Mouse (Mus musculus) adrenal gland, postnatal 4 days (tissue): Measurements from ENCODE around the gene Cdk9. TPM values are rescaled to one million over a fixed set of nuclear protein-coding genes. Genes with fewer than 3 reads are reported as not detected.

Experiments
- DNase-seq, 2 experiments: peaks; one replicate each; pipeline ENCODE4 v3.0.0; 2021 to 2022; ENCODE audit warnings: low spot score in 2 of 2, mixed read lengths in 2 of 2
- long read RNA-seq, 2 experiments: library from polyadenylated mRNA; stranded (forward); transcript quantifications; one replicate each; pipeline ENCODE4 v2.0.0; 2021
- total RNA-seq, 2 experiments: library from RNA; stranded (reverse); gene quantifications; 2 replicates each; pipeline ENCODE4 v1.2.3; 2021

The Cdk9 gene
- total RNA-seq = 100 to 1,000 TPM; 102 to 105 TPM
- long read RNA-seq, experiment 1, transcript Cdk9-201 (7 exons, 1,733 nt) = major isoform, 116 of 151 reads
- long read RNA-seq, experiment 1, partial matches to known transcripts = 5 of 151 reads
- long read RNA-seq, experiment 1, other reads (novel, unspliced or antisense) = 25 of 151 reads
- long read RNA-seq, experiment 2, transcript Cdk9-204 (5 exons, 3,565 nt) = minor isoform, 7 of 221 reads
- long read RNA-seq, experiment 2, transcript Cdk9-201 (7 exons, 1,733 nt) = major isoform, 167 of 221 reads
- long read RNA-seq, experiment 2, partial matches to known transcripts = 2 of 221 reads
- long read RNA-seq, experiment 2, other reads (novel, unspliced or antisense) = 43 of 221 reads

DNA sequence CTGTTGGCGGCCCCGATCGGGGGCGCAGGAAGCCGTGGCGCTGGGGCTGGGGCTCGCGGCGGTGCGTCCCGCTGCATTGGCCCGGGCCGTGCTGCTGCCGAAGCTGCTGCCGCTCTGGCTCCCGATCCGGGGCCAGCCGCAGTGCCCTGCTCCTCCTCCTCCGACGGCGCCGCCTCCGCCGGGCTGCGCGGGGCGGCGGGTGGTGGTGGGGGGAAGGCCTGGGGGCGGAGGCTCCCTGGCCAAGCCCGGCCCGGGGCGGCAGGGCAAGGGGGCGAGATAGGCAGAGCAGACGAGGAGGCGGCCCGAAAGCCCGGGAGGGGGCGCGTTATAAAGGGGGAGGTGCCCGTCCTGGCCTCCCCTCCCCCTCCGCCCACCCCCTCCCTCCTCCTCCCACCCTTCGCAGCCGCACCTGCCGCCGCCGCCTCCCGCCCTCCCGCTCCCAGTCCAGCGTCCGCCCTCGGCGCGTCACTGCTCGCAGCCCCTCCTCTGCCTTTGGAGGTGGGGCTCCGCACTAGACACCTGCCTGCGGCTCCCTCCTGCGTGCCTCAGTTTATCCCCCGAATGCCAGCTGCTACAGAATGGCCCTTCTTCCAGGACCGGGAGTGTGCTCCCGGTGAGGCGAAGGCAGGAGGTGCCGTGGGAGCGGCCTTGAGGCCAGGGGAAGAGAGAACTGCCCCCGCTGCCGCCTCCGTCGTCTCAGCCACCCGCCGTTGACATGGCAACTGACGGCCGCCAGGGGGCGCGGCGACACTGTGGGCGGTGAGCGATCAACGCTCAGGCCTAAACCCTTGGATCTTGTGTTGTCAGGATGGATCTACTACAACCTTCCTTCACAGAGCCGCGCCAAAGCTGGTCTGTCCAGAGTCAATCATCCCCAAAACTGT is at the start of gene Cdk9:
Gene Cdk9 (minus strand): TSS at position 143 of the 884 bp plus-strand sequence.
- peak; percentile 86 to 88 for DNase-seq

GRCm38 (mm10) chr2:32761859-32762258 is 49.0 kb upstream of the Cdk9 start:
- DNase-seq = no peak

DNA sequence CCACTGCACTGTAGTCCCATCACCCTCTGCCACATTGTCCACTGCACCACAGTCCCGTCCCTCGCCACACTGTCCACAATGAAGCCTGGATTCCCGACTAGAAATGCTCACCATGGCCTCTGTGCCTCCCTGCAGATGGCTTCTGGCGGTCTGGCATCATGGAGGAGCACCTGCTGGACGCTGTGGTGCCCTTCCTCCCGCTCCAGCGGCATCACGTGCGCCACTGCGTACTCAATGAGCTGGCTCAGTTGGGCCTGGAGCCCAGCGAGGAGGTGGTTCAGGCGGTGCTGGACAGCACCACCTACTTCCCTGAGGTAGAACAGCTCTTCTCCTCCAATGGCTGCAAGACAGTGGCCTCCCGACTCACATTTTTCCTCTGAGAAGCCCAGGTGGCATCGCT is 48.5 kb upstream of the Cdk9 start:
- DNase-seq = no peak

- DNase-seq = no peak
These were observed 46.1 kb upstream of the Cdk9 start for GRCm38 (mm10) chr2:32759001-32759400.

- DNase-seq = no peak
These were observed 45.6 kb upstream of the Cdk9 start for GRCm38 (mm10) chr2:32758503-32758902.

DNA sequence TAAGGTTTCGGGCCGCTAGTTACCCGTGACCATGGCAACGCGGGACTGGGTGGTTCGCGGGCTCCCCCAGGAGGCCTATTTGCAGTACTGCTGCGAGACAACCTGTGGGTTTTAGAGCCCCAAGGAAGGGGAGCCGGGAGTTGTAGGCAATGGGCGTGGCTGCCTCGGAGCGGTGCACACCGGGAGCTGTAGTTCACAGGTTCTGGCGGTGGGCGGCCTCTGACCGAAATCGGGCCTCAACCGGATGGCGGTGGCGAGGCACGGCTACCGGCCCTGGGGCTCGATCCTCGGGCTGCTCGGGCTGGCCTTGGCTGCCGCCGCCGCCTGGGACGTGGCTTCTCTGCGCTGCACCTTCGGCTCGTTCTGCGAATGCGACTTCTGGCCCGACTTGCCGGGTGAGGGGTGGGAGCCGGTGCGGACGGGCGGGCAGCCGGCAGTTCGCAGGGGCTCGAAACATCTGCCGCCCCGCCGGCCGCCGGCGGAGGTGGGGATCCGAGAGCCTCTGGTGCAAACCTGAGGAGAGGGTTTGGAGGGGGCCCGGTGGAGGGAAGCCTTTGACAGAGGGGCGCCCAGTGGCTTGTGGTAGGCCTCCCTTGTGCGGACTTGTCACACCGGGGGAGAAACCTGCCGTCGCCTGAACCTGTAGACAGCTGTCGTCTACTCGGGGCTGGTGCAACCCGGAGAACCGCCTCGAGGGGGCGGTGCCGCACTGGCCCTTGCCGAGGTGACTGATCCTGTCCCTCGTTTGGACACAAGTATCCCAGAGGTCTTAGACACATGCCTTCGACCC is 44.4 kb upstream of the Cdk9 start, which contains the start of gene Tor2a:
Gene Tor2a (plus strand): TSS at position 179 of the 790 bp plus-strand sequence.
- DNase-seq = peak; percentile 93 to 94

DNA sequence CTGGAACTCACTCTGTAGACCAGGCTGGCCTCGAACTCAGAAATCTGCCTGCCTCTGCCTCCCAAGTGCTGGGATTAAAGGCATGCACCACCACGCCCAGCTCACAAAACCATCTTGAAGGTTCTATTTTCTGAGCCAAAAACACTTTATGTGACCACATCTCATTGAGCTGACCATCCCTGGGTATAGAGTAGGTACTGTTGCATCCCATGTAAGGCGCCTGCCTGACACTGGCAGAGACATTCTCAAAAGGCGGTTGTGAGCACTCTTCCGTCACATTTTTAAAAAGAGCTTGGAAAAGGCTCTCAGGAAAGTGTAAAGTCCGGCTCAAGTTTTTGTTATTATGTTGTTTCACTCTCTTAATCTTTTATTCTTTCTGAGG is 43.8 kb upstream of the Cdk9 start:
- DNase-seq = no peak

DNA sequence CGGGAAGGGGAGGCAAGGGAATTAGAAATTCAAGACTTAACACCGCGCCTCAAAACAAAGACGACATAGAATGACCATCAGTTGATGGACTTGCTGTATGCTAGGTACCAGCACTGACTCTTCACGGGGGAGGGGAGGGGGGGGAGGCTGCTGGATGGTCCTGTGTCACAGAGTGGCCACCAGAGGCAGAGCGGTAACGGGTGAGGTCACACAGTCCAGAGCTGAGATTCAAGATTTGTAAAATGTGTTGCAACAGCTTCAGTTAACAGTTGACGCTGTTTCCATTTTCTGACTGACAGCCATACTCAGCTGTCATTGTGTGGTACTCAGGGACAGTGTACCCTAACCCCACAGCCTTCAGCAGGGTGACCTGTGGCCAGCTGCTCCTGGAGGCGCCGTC is 39.3 kb upstream of the Cdk9 start:
- no peak for DNase-seq

DNA sequence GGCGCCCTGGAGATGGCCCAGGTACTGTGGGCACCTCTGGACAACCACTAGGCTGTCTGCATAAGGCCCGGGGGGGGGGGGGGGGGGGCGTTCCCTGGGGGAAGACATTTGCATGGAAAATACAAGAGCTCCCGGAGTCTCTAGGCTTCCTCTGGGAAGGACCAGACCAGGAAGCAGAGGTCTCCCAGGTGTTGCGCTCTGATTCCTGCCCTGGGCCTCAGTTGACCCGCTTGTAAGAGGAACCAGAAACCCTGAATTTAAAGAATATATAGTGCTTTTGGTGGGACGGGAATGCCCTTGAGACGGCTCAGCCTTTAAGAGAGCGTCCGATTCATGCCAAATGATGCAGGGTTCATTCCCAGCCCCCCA is 38.8 kb upstream of the Cdk9 start:
- no peak for DNase-seq

DNA sequence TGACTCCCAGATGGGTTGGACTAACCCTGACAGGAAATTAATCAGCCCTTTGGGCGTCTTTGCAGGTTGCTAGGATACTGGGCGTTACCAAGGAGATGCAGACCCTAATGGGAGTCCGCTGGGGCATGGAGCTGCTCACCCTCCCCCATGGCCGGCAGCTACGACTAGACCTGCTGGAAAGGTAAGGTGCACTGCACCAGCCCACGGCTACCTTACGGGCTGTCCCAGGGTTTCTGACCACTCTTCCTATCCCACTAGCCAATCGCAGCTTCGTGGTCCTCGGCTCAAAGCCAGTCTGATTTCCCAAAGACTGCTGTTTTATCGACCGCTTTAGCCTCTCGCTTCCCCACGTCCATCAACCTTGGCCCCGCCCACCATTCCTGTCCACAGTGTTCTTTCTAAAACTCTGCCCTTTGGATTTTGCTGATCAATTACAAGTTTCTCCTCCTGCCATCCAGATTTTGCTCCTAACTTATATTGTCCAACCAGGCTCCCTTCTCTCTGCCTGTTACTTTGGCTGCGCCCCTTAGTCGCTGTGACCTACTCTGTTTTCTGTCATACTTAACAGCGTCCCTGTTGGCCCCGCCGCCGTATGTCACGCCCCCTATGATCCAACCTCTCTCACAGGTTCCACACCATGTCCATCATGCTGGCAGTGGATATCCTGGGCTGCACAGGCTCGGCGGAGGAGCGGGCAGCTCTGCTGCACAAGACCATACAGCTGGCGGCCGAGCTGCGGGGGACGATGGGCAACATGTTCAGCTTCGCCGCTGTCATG is 38.2 kb upstream of the Cdk9 start:
- peak; percentile 28 to 56 for DNase-seq

- no peak for DNase-seq
These were observed 37.3 kb upstream of the Cdk9 start for GRCm38 (mm10) chr2:32750199-32750598.

DNA sequence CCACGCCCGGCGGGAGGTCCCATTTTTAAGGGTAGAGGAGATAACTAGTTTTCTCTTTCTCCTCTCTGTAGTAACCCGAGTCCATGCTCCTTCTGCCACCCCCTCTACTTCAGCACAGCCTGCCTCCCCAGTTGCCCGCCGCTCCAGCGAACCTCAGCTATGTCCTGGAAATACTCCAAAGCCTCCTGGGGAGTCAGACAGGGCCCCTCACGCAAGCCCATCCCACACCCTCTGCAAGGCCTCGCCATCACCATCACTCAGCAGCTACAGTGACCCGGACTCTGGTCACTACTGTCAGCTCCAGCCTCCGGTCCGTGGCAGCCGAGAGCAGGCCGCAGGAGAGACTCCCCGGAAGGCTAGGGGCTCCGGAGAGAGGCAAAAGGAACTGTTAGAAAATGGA is 36.2 kb upstream of the Cdk9 start:
- no peak for DNase-seq

DNA sequence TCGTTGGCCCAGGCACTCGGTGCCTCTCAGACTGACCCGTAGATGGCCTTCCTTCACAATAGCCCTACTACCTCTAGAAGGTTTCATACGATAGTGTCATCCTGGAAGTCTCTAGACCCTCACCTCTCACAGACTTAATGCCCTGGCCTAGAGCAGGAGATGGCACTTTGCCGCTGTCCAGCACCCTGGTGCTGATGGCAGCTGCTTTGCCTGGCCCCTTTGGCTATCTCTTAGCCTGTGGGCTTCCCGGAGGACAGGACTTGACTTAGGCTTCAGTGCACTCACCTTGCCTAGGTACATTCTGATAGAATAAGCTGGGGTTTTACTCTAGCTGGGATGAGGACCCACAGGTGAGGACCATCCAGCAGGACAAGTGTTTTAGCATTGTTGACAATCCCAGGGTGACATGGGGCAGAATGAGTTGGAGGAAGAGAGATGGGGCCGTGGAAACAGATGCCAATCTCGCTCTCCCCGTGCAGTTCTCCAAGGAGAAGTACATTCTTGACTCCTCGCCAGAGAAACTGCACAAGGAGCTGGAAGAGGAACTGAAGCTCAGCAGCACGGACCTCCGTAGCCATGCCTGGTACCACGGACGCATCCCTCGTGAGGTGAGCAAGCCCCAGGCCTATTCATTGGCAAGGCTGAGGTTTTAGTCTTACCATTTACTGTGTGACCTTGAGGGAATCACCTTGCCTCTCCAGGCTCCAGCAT is 31.6 kb upstream of the Cdk9 start:
- DNase-seq = no peak

DNA sequence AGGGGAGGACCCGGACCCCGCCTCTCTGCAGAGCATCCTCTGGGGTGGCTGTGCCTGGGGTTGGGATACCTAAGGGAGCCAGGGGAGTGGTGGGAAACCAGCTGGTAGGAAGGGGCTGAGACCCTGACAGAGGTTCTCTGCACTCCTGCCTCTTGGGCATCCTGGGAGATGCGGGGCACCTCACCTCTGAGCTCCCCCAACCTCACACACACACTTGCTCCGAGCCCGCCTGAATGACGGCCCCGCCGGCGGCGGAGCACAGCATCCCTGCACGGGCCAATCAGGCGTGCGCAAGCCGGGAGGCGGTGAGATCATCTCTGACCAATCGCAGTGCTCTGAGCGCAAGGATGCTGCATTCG is 29.3 kb upstream of the Cdk9 start:
- no peak for DNase-seq

DNA sequence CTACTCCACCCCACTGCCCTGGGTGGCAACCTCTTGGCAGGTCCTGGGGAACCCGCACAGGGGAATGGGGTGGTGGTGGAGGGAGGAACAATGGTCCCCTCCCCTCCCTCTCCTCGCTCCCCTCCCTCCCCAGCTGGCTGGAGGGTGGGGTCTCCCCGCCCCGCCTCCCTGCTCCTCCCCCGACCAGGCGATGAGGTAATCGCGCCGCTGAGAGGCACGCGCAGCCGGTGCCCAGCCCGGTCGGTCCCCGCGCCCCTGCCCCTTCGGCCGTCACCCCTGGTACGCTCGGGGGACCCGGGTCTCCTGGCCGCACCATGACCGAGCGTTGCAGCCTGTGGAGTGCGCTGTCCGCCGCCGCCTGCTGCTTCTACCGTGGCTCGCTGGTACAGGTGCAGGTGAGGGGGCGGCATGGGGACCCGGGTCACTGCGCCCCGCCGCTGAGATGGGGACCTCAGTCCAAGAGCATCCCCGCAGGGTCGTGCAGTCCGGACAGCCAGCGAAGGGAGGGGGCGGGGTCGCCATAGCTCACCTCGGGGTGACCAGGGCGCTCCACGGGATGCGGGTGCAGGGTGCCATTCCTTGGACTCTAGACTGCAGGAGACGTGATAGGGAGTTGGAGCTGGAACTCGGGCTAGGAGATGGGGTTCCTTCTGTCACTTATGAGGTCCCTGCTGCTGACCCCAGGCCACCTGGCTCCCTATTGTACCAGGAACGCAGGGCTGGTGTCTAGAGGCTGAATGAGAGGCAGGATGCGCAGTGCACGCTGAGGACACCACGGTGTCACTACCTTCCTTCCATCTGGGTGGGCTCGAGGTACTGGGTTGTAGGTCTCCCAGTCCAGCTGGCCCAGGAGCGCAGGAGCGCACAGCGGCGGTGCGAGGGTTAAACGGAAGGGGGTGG is 28.6 kb upstream of the Cdk9 start:
- no peak for DNase-seq

- DNase-seq = no peak
These were observed 28.0 kb upstream of the Cdk9 start, which contains the start of gene 6330409D20Rik for GRCm38 (mm10) chr2:32740916-32741272. TSS of gene 6330409D20Rik (minus strand) at chr2:32741016.

GRCm38 (mm10) chr2:32739311-32739710 is 26.4 kb upstream of the Cdk9 start:
- no peak for DNase-seq

DNA sequence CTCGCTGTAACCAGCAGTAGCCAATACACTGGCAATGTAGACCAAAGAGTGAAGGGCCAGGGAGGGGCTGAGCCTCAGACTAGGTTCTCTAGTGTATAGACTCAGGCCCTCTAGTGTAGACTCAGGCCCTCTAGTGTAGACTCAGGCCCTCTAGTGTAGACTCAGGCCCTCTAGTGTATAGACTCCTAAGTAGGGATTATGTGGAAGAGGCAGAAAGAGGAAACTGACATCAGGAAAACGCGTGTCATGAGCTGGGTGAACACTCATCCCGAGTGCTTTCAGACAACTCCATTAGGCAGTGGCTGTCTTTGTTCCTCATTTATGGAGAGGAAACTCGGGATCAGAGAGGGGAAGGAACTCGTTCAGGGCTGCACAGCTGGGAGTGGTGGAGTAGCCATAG is 24.1 kb upstream of the Cdk9 start:
- DNase-seq = no peak

DNA sequence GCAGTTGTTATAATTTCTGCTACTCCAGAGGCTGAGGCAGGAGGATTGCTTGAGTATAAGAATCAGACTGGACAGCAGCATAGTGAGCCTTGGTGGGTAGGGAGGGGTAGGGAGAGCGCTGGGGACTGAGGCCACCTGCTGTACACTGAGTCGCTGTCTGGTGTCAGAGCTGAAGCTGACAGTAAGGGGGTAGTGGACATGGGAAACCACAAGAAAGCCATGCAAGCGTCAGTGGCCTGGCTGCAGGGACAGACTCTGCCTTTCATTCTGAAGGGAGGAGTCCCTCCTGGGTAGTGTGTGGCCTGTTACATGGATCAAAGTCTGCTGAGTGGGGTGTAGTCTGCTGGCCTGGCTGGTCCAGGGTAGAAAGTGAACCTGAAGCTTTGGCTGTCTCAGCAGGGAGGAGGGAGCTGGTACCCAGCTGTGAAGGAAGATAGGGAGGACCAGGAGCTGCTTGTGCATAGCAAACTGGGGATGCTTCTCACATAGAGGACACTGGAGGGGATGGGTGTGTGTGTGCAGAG is 23.5 kb upstream of the Cdk9 start:
- no peak for DNase-seq
